Mouse (Mus musculus) monocyte, adult 2 months (primary cell): ENCODE measurements at regions not wholly inside any gene's neighbourhood (a gene's known extent, or its start where the extent isn't known, plus 50 kb on each side); places are given as distances from the start of the nearest gene placed in this dataset.
A peak's percentile ranks its signal among the peaks of the same experiment; 100 is the strongest.

ENCODE experiments used
- DNase-seq, 2 experiments: peaks; one replicate each; pipeline ENCODE4 v3.0.0; 2022; ENCODE audit warnings: low spot score in 2 of 2, low read depth in 1 of 2

- DNase-seq, result no peak
These were observed 75.6 kb upstream of the Slc38a2 start for GRCm38 (mm10) chr15:96775129-96775528.

GRCm38 (mm10) chr15:96774664-96775063 lies 75.1 kb upstream of the Slc38a2 start:
- DNase-seq, result no peak

- no peak for DNase-seq
These were observed 74.1 kb upstream of the Slc38a2 start for GRCm38 (mm10) chr15:96773656-96774055.

- no peak for DNase-seq
These were observed 73.2 kb upstream of the Slc38a2 start for GRCm38 (mm10) chr15:96772701-96773100.

- no peak for DNase-seq
These were observed 71.3 kb upstream of the Slc38a2 start for GRCm38 (mm10) chr15:96770786-96771185.

GRCm38 (mm10) chr15:96770299-96770698 lies 70.8 kb upstream of the Slc38a2 start:
- no peak for DNase-seq

- no peak for DNase-seq
These were observed 70.2 kb upstream of the Slc38a2 start for GRCm38 (mm10) chr15:96769751-96770150.

GRCm38 (mm10) chr15:96768301-96768993 lies 68.9 kb upstream of the Slc38a2 start:
- DNase-seq, result no peak

GRCm38 (mm10) chr15:96767188-96767587 lies 67.7 kb upstream of the Slc38a2 start:
- no peak for DNase-seq

- DNase-seq, result no peak
These were observed 66.7 kb upstream of the Slc38a2 start for GRCm38 (mm10) chr15:96766238-96766637.

- no peak for DNase-seq
These were observed 64.1 kb upstream of the Slc38a2 start for GRCm38 (mm10) chr15:96763611-96764010.

- no peak for DNase-seq
These were observed 59.8 kb upstream of the Slc38a2 start for GRCm38 (mm10) chr15:96759078-96759995.

GRCm38 (mm10) chr15:96757446-96758198 lies 58.1 kb upstream of the Slc38a2 start:
- DNase-seq, result peak; percentile 59 to 60

GRCm38 (mm10) chr15:96756456-96756855 lies 56.9 kb upstream of the Slc38a2 start:
- no peak for DNase-seq

- no peak for DNase-seq
These were observed 56.4 kb upstream of the Slc38a2 start for GRCm38 (mm10) chr15:96755951-96756350.

GRCm38 (mm10) chr15:96755322-96755942 lies 55.9 kb upstream of the Slc38a2 start:
- DNase-seq, result no peak

- DNase-seq, result no peak
These were observed 54.5 kb upstream of the Slc38a2 start for GRCm38 (mm10) chr15:96754079-96754478.

- no peak for DNase-seq
These were observed 53.2 kb upstream of the Slc38a2 start for GRCm38 (mm10) chr15:96752719-96753118.

GRCm38 (mm10) chr15:96752062-96752358 lies 52.5 kb upstream of the Slc38a2 start:
- no peak for DNase-seq

GRCm38 (mm10) chr15:96751243-96752061 lies 51.9 kb upstream of the Slc38a2 start:
- no peak for DNase-seq
